Mouse (Mus musculus) forebrain, embryonic 15.5 days (tissue): ENCODE data around the gene Ccdc155. TPM values are rescaled to one million over a fixed set of nuclear protein-coding genes. Genes with fewer than 3 reads are reported as not detected.

ENCODE experiments used
- ATAC-seq: fragments of 200-750 bp; cut with Nextera tagmentation; replicated peaks from 2 replicates; pipeline ENCODE4 v1.8.0; 2017; ENCODE audit warnings: mild to moderate bottlenecking, moderate TSS enrichment, moderate library complexity
- H3K27ac ChIP-seq: fragments of 300-500 bp; sonication (generic); replicated peaks from 2 replicates; pipeline ENCODE4 v1.5.1; 2015; ENCODE audit warnings: mild to moderate bottlenecking, inconsistent platforms
- H3K27me3 ChIP-seq: fragments of 300-500 bp; sonication (generic); 2 replicates; pipeline ENCODE4 v1.6.1; 2015; ENCODE audit warnings: inconsistent platforms
- H3K36me3 ChIP-seq: fragments of 300-500 bp; sonication (generic); 2 replicates; pipeline ENCODE4 v1.6.1; 2015; ENCODE audit warnings: mild to moderate bottlenecking, inconsistent platforms
- H3K4me1 ChIP-seq: fragments of 300-500 bp; sonication (generic); 2 replicates; pipeline ENCODE4 v1.6.1; 2015; ENCODE audit warnings: inconsistent platforms
- H3K4me2 ChIP-seq: fragments of 300-500 bp; sonication (generic); replicated peaks from 2 replicates; pipeline ENCODE4 v1.6.1; 2015; ENCODE audit warnings: mild to moderate bottlenecking, inconsistent platforms
- H3K4me3 ChIP-seq: fragments of 300-500 bp; sonication (generic); 2 replicates; pipeline ENCODE4 v1.5.1; 2015; ENCODE audit warnings: mild to moderate bottlenecking, inconsistent platforms
- H3K9ac ChIP-seq: fragments of 300-500 bp; sonication (generic); replicated peaks from 2 replicates; pipeline ENCODE4 v1.6.1; 2015; ENCODE audit warnings: mild to moderate bottlenecking, inconsistent platforms
- H3K9me3 ChIP-seq: fragments of 300-500 bp; sonication (generic); 2 replicates; pipeline ENCODE4 v1.6.1; 2016; ENCODE audit warnings: inconsistent platforms
- WGBS: fragments of 180-500 bp; shearing (Covaris S2); methylation state at CpG from one replicate; pipeline ENCODE4 v1.1.7; 2015; ENCODE audit warnings: mixed read lengths; 5-methylcytosine and 5-hydroxymethylcytosine counted together
- microRNA-seq: library from miRNA; unstranded; fragments of <30 nt; microRNA quantifications from one replicate; pipeline ENCODE4, GENCODE M21; 2016
- polyA plus RNA-seq: library from polyadenylated mRNA; unstranded; fragments of >200 nt; fragmentation: Nextera tagmentation; extraction: Ambion mirVana; gene quantifications from 2 replicates; pipeline ENCODE4 v1.2.1, GENCODE M21; 2015

The Ccdc155 gene
- polyA plus RNA-seq, 1 experiment from 2014 or later: 0.74 TPM

DNA sequence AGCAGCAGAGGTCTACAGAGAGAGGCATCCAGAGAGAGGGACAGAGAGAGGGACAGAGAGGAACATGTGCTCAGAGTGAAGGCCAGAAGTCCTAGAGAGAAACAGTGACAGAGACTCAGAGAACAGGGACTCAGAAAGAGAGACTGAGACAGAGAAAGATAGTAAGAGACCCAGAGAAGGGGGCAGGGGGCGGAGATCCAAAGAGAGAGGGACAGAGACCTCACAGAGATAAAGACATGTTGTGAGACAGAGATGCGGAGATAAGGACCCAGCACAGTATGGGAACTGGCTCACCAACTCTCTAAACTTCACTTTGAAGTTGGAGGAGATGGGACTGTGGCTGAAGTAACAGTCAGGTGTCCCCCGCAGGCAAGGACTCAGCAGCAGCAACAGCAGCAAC is 69.3 kb downstream of the Ccdc155 start:
- no peak for ATAC-seq
- 87% methylated on average over 3 of the region's 3 CpGs for WGBS

GRCm38 (mm10) chr7:45134544-45135026 is 70.1 kb downstream of the Ccdc155 start:
- peaks cover 15% of the 10 kb centered on the region for H3K4me1 ChIP-seq

More for the DNA sequence above, 69.3 kb downstream of the Ccdc155 start:
- no peaks in the 10 kb centered on the region for H3K9me3 ChIP-seq
- H3K9ac ChIP-seq: no peak overlapping the region
- 0 out of 2 replicates have a peak overlapping the region, but pooled peaks have one; percentile 79 for H3K4me2 ChIP-seq
- no peak overlapping the region for H3K4me3 ChIP-seq
- no peaks in the 10 kb centered on the region; the same call in 1 of the 2 replicates for H3K27me3 ChIP-seq
- no peaks in the 10 kb centered on the region for H3K36me3 ChIP-seq
- H3K4me1 ChIP-seq: peaks cover 10% of the 10 kb centered on the region
- no peak overlapping the region for H3K27ac ChIP-seq

More at GRCm38 (mm10) chr7:45134544-45135026, 70.1 kb downstream of the Ccdc155 start:
- H3K36me3 ChIP-seq: no peaks in the 10 kb centered on the region
- 10% methylated on average over 12 of the region's 12 CpGs for WGBS
- no peaks in the 10 kb centered on the region for H3K9me3 ChIP-seq
- H3K27ac ChIP-seq: no peak overlapping the region
- no peak for ATAC-seq
- no peaks in the 10 kb centered on the region; the same call in 1 of the 2 replicates for H3K27me3 ChIP-seq
- H3K4me2 ChIP-seq: no peak overlapping the region
- no peak overlapping the region for H3K9ac ChIP-seq
- H3K4me3 ChIP-seq: no peak overlapping the region

Small RNA genes within 50 kb of the gene (microRNA-seq; reads per million reads assigned to microRNA genes)
- not detected for gene Mir7055

Other genes starting within 250 kb of the Ccdc155 start
- 48.2 and 51.6 TPM in 2 replicates for gene Cpt1c, start 230.0 kb downstream of the Ccdc155 start, polyA plus RNA-seq
- 703 and 728 TPM in 2 replicates for gene Prmt1, start 218.3 kb downstream of the Ccdc155 start, polyA plus RNA-seq
- 62.6 and 66.6 TPM in 2 replicates for gene Irf3, start 207.2 kb downstream of the Ccdc155 start, polyA plus RNA-seq
- gene Bcl2l12, start 206.2 kb downstream of the Ccdc155 start, polyA plus RNA-seq: 19.2 and 21.8 TPM in 2 replicates
- 42.8 and 47.1 TPM in 2 replicates for gene Scaf1, start 188.5 kb downstream of the Ccdc155 start, polyA plus RNA-seq
- 10.4 and 11.5 TPM in 2 replicates for gene Rras, start 186.9 kb downstream of the Ccdc155 start, polyA plus RNA-seq
- 16.0 and 16.1 TPM in 2 replicates for gene Prr12, start 152.0 kb downstream of the Ccdc155 start, polyA plus RNA-seq
- 62.4 and 63.9 TPM in 2 replicates for gene Nosip, start 142.5 kb downstream of the Ccdc155 start, polyA plus RNA-seq
- gene Prrg2, start 142.2 kb downstream of the Ccdc155 start, polyA plus RNA-seq: 12.6 and 15.3 TPM in 2 replicates
- gene Rcn3, start 112.7 kb downstream of the Ccdc155 start, polyA plus RNA-seq: 49.6 and 54.4 TPM in 2 replicates
- 16.6 and 17.8 TPM in 2 replicates for gene Fcgrt, start 101.0 kb downstream of the Ccdc155 start, polyA plus RNA-seq
- gene Rps11, start 80.5 kb downstream of the Ccdc155 start, polyA plus RNA-seq: 982 and 1,055 TPM in 2 replicates
- gene Rpl13a, start 76.1 kb downstream of the Ccdc155 start, polyA plus RNA-seq: 890 and 969 TPM in 2 replicates
- 0.15 TPM in 1 of 2 replicates, not detected in the other for gene Gm45713, start 68.7 kb downstream of the Ccdc155 start, polyA plus RNA-seq
- 1.6 and 2.1 TPM in 2 replicates for gene Flt3l, start 68.5 kb downstream of the Ccdc155 start, polyA plus RNA-seq
- 96.0 and 96.9 TPM in 2 replicates for gene Pih1d1, start 50.6 kb downstream of the Ccdc155 start, polyA plus RNA-seq
- 25.6 and 30.8 TPM in 2 replicates for gene Aldh16a1, start 50.3 kb downstream of the Ccdc155 start, polyA plus RNA-seq
- gene Slc17a7, start 40.9 kb downstream of the Ccdc155 start, polyA plus RNA-seq: 20.1 and 24.0 TPM in 2 replicates
- gene Gfy, start 25.3 kb downstream of the Ccdc155 start, polyA plus RNA-seq: not detected in 2 replicates
- not detected in 2 replicates for gene Pth2, start 23.9 kb downstream of the Ccdc155 start, polyA plus RNA-seq
- gene Dkkl1, start 7.3 kb upstream of the Ccdc155 start, polyA plus RNA-seq: 1.4 and 2.0 TPM in 2 replicates
- gene Tead2, start 10.9 kb upstream of the Ccdc155 start, polyA plus RNA-seq: 92.8 and 106 TPM in 2 replicates
- gene Cd37, start 34.2 kb upstream of the Ccdc155 start, polyA plus RNA-seq: 1.3 and 1.6 TPM in 2 replicates
- gene Slc6a16, start 36.2 kb upstream of the Ccdc155 start, polyA plus RNA-seq: 0.17 and 0.20 TPM in 2 replicates
- gene Slc6a21, start 72.6 kb upstream of the Ccdc155 start, polyA plus RNA-seq: not detected in 2 replicates
- 9.3 and 11.0 TPM in 2 replicates for gene Trpm4, start 128.9 kb upstream of the Ccdc155 start, polyA plus RNA-seq
- gene Hrc, start 130.4 kb upstream of the Ccdc155 start, polyA plus RNA-seq: 0.10 and 0.23 TPM in 2 replicates
- 18.3 and 20.1 TPM in 2 replicates for gene Ppfia3, start 162.1 kb upstream of the Ccdc155 start, polyA plus RNA-seq
- 9.1 and 10.5 TPM in 2 replicates for gene Lin7b, start 165.7 kb upstream of the Ccdc155 start, polyA plus RNA-seq
- 220 and 231 TPM in 2 replicates for gene Snrnp70, start 190.8 kb upstream of the Ccdc155 start, polyA plus RNA-seq
- gene Kcna7, start 200.8 kb upstream of the Ccdc155 start, polyA plus RNA-seq: not detected in 2 replicates
- not detected in 2 replicates for gene Ntf5, start 208.8 kb upstream of the Ccdc155 start, polyA plus RNA-seq
- gene Lhb, start 215.9 kb upstream of the Ccdc155 start, polyA plus RNA-seq: 0.68 and 1.4 TPM in 2 replicates
- 19.4 and 19.6 TPM in 2 replicates for gene Gys1, start 230.0 kb upstream of the Ccdc155 start, polyA plus RNA-seq
- gene Ruvbl2, start 233.2 kb upstream of the Ccdc155 start, polyA plus RNA-seq: 142 and 144 TPM in 2 replicates